Mouse (Mus musculus): ENCODE data around the gene Klhl29.

Gene Klhl29

GRCm38 (mm10) chr12:5213339-5214104, 162.0 kb downstream of the Klhl29 start:
- DNase-seq: no peak

DNA sequence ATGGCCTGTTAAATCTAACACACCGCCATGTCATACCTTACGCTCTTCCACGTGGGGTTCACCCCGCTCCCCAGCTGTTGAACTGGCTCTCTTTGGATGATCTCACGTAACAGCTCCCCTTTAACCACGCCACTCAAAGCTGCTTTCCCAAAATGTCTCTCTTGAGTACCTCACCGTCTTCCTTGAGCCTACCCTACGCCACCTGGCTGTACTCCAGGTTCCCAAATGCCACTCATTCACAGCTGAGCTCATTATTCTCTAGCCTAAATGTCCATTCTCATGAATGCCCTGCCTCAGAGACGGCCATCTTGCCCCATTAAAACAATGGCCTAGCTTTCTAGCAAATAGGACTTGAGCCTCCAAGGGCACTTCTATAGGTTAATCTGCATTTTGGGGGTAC, 163.6 kb downstream of the Klhl29 start:
- DNase-seq: no peak

GRCm38 (mm10) chr12:5210786-5211185, 164.7 kb downstream of the Klhl29 start:
- no peak for DNase-seq

DNA sequence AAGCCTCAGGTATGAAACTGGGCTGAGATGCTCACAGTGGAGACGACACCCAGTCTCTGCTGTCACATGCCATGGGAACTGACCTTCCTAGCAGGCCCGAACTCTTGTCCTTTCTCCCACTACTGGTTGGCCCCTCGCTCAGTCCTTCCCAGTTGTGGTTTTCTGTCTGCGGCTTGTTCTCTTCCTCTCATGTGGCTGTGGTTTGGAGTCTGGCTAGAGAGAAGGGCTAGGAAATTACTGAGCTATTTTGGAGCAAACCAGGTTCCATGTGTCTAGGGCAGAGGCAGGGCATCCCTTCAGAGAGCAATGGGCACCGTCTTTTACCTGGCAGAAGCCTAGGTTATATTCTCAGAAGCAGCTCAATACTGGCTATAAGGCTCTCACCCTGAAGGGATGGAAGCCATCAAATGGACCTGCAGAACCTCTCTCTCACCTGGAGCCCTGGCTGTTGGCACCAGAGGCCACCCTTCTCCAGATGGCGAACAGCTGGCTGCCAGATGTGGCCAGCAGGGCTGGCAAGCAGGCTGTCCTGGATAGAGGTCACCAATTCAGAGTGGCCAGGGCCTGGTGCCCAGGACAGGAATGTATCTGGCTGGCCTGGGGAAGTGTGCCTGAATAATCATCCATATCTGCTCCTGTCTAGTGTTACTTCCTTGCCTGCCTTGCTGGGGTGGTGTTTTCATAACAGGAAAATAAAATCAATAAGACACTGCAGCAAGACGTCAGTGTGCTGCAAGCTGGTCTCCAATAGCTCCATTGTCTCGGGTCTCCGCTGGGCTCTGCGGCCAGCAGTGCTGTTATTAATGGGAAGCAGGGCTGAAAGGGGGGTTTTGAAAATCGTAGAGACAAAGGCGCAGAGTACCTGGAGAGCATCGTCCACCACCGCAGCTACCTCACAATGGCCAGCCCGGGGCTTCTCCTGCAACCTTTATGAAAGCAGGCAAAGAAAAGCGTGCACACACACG, 167.3 kb downstream of the Klhl29 start:
- no peak for DNase-seq

DNA sequence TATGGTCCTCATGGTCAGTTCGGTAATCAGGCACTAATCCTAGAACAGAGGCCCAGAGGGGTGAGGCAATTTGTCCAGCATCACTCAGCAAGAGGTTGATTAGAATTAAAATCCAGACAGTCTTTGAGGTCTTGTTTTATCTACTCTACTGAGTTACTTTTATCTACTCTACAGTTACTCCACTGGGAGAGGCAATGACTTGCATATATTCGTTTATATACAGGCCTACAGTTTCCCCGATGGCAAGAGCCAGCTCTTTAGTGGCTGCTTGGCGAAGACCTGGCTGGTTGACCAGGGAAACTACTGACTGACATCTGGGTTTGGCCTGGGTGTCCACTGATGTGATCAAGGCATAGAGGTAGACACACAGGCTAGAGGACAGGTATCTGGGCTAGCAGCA, 168.3 kb downstream of the Klhl29 start:
- no peak for DNase-seq

DNA sequence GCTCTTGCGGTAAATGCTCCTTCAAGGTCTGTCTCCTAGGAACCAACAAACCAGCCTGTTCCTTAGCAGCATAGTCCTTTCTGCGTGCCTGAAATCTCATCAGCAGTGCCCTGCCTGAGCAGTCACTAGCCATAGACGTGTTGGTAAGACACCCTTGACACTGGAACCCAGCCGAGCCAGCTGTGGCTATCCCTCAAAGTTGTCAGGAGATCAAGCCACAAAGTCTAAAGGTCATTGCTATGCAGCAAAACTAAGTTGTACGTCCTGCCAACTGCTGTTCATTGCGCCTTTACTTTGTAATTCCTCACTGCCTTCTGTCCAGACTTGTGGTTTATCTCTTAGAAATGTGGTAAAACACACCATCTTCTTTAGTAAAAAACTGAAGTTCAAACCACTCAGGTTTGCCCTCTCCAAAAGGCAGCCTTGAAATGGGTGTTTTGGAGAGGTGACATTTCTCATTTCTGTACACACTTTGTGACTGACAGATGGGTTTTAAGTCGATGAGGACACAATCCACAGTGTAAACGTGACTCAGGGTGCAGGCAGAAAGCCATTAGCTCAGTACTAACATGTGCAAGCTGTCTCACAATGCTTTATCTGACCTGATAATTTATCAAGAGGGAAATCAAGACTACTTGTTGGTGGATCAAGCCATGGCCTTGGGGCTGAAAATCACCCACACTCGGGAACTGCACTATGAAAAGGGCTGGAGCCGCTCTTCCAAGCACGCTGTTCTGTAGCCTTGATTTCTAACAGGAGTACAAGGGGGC, 171.2 kb downstream of the Klhl29 start:
- DNase-seq: no peak

DNA sequence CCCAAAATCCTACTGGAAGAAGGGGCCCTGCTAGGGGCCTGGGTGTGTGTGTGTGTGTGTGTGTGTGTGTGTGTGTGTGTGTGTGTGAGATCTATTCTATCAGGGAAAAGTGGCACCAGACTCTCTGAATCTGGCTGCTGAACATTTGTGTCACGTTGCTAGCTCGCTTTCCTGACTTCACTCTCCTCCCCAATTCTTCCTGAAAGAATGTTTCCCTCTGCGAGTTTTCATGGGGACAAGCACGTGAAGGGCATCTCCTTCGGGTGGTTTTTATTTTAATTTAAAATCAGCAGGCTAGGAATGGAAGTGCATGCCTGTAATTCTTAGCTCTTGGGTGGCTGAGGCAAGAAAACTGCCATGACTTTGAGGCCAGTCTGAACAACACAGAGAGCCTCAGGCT, 172.1 kb downstream of the Klhl29 start:
- no peak for DNase-seq

DNA sequence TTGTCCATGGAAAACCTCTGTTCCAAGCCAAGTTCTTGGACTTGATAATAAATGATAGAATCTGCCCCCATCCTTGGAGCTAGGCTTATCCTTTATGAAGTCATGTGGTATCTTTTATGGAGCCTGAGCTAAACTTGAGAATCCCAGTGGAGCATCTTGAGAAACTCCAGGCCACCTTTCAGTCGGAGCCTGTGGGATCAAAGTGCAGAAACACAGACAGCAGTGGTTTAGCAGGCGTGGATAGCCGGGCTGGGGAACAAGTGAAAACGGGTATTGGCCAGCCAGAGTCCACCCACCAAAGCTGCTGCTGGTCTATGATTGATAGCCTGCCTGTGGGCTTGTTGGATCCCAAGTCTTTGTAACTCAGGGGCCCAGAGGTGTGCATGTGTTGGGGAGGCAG, 177.2 kb downstream of the Klhl29 start:
- DNase-seq: no peak

DNA sequence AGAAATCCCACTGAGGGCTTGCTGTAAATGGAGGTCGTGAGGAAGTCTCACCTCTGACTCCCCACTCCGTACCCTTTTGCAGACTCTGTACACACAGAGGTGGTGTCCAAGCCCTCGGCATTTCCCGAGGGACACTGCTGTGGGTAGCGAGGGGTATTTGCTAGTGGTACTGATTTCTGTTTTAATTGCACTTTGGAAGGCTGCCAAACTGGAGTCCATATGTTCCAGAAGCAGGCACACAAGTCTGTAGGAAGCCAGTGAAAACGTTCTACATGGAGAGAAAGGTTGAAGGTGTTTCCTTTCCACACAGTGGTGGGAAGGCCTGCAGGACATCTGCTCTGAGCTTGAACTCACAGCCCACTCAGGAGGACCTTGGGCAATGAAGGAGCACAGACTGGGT, 181.3 kb downstream of the Klhl29 start:
- no peak for DNase-seq

DNA sequence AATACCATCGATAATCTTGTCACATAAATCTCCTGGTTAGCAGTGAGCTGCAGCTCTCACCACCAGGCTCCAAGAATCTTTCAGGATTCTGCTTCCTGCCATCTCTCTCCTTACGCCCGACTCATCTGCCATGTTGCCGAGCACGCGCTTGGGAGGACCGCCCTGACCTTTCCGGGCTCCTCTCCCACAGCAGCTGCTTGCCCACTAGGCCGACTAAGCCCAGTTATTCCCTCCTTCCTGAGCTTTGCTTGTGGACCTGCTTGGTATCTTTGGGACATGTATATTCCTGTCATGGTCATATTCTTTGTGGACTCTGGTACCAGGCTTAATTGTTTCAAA, 183.1 kb downstream of the Klhl29 start:
- DNase-seq: no peak

DNA sequence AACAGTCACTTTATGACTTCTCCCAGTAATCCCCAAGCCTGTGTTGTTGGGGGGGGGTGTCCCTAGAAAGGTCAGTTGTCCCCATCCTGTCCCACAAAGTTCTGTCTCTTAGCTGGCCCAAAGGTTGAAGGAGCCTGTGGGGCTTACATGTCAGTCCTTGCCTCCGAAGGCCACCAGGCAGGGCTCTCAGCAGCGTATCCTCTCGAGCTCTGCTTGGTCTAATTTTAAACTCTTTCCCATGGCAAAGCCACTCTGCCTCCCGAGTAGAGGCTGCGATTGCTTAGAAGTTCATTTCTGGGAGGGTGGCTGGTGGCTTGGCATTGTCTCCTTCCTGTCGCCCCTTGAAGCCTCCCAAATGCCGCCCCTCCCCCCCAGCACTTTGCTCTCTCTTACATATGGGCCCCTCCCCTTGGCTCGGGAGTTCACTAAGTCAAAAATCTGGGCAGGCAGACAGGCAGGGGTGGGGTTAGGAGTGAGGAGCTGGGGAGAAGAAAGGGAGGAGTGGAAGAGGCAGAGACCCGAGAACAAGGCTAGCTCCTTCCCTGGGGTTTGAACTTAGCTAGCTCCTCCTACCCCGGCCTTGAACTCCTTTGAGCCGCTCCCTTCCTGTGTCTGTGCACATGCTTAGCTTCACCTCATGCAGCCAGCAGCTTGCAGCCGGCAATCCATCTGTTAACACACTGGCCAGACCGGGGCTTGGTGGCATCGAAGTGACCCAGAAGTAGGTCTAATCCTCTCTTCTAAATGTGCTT, 183.7 kb downstream of the Klhl29 start:
- DNase-seq: peak; percentile 34

GRCm38 (mm10) chr12:5191206-5191605, 184.3 kb downstream of the Klhl29 start:
- DNase-seq: no peak

- no peak for DNase-seq
These were observed 185.9 kb downstream of the Klhl29 start for GRCm38 (mm10) chr12:5189446-5190150.

DNA sequence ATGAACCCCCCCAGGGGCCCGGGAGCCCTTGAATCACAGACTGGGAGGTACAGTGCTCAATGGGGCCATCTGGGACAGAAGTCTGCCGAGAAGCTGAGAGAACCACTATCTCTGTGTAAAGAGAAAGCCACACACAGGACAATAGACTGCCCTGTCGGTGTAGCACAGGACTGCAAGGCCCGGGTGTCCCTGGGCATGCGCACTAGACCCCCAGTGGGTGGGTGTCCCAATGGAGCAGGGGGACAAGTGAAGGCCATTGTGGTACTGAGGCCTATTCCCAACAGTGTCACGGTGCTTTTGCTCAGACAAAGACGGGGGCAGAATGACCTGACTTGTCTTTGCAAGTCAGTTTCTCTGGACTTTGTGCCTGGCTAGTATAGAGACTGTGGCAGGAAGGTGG, 186.6 kb downstream of the Klhl29 start:
- no peak for DNase-seq

DNA sequence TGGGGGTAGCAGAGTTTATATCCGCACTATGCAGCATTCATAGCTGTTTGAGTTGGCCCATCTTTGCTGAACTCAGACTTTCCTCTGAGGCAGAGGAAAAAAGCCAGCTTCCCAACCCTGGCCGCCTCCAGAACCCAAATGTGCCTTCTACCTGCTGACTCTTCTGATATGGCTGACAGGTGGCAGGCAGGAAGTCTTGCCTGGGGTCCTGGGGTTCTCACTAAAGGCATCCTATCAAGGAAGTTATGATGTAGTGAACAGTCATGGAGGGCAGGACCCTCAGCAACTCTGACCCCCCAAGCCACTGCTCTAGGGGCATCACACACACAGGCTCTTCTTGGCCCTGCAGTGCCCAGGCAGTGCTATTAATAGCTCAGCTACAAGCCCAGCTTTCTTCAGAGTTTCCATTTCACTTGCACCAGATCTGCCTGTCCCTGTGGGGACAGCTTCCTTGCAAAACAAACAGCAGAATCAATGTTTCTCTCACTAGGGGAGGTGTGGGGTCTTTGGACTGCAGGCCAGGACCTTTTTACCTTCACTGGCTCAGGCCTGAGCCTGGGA, 187.6 kb downstream of the Klhl29 start:
- no peak for DNase-seq

- no peak for DNase-seq
These were observed 188.8 kb downstream of the Klhl29 start for GRCm38 (mm10) chr12:5186645-5187044.

- no peak for DNase-seq
These were observed 189.9 kb downstream of the Klhl29 start for GRCm38 (mm10) chr12:5185603-5186002.

DNA sequence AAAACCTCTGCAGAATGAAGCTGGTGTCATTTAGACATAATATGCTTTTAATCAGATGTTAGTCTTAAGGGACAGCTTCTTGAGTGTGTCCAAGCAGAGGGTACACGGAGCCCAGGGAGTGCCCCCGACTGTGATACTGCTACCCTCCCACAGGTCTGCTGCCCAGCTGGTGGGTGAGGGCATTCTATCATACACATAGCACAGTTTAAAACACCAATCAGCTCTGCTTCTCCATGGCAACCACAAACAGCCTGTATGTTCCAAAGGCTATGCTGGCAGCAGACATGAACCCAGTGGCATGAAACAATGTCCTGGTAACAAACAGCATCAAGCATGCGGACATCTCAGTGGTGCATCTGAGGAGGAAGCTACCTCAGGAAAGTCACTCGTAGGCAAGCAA, 192.9 kb downstream of the Klhl29 start:
- DNase-seq: no peak

GRCm38 (mm10) chr12:5182165-5182564, 193.3 kb downstream of the Klhl29 start:
- no peak for DNase-seq

- DNase-seq: no peak
These were observed 198.7 kb downstream of the Klhl29 start for GRCm38 (mm10) chr12:5176716-5177341.

DNA sequence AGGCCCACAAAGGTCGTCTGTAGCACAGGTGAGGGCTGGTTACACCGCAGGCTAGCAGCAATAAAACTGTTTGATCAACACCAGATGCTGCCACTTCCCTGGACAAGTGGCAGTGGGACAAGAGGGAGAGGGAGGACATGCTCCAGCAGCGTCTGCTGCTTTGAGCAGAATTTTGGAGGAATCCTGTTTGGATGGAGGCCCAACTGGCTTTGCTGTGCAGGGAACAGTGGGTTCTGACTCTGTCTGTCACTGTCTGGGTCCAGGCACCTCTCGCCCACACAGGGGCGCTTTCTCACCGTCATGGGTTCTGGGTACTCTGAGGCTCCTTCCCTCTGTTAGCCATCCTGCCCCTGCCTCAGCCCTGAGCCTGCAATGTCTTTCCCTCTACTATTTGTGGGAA, 209.3 kb downstream of the Klhl29 start:
- no peak for DNase-seq
